Mouse (Mus musculus): ENCODE results near the gene Syce2.

Gene Syce2

GRCm38 (mm10) chr8:84933767-84934559, 62.1 kb downstream of the Syce2 start:
- no peak for DNase-seq

GRCm38 (mm10) chr8:84934860-84935259, 62.9 kb downstream of the Syce2 start:
- DNase-seq, result peak; percentile 75 to 76

GRCm38 (mm10) chr8:84935489-84935888, 63.6 kb downstream of the Syce2 start:
- DNase-seq, result peak; percentile 39 to 46

GRCm38 (mm10) chr8:84936041-84936961, 64.4 kb downstream of the Syce2 start:
- peak; percentile 13 to 36 for DNase-seq

- peak; percentile 82 to 92 for DNase-seq
These were observed 65.1 kb downstream of the Syce2 start, which contains the start of gene Mast1 for GRCm38 (mm10) chr8:84936962-84937546. Gene Mast1 (minus strand): TSS chr8:84937359.

Measured in cerebellum, postnatal 36 days (tissue).